Mouse (Mus musculus) adrenal gland, postnatal 0 days (tissue): ENCODE data around the gene Cpox. TPM values are rescaled to one million over a fixed set of nuclear protein-coding genes. Genes with fewer than 3 reads are reported as not detected.

Source experiments
- microRNA-seq: library from miRNA; unstranded; fragments of <30 nt; microRNA quantifications from one replicate; pipeline ENCODE4, GENCODE M21; 2016; ENCODE audit warnings: borderline replicate concordance; ENCODE audit not compliant: insufficient number of aligned reads
- polyA plus RNA-seq: library from polyadenylated mRNA; unstranded; fragments of >200 nt; fragmentation: Nextera tagmentation; extraction: Ambion mirVana; gene quantifications from 2 replicates; pipeline ENCODE4 v1.2.1, GENCODE M21; 2015

Cpox gene
- polyA plus RNA-seq, result 18.3 and 32.6 TPM in 2 replicates

DNA sequence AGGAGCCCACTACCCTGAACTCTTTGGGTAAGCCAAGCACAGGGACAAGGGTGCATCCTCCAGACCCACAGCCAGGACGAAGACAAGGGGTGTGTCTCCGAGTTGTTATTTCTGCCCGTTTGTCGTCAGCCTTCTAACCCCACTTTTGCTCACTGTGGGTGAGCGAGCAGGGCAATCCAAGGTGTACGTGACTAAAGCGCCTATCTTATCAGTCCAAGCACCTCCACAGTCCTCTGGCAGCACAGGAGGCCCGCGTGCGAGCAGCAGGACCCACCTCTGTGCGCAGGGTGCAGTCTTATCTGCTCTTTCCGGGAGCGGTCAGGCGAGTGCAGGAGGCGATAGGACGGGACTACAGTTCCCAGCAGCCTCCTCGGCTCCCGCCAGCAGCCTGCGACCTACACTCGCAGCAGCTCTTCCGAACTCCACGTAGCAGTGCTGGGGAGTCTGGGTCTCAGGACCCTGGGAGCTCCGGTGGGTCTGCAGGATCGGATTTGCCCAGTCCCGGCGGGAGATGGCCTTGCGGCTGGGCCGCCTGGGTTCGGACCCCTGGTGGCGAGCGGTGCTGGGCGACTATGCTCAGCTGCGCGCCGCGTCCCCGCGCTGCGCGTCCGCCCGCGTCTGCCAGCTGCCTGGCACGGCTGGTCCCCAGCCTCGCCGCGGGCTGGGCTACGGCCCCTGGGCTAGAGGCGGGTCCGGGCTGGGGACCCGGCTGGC, at the start of gene Cpox:
Cpox (plus strand) TSS at position 376 of the 714 bp plus-strand sequence.

GRCm38 (mm10) chr16:58638689-58639175, 31.4 kb upstream of the Cpox start, which contains the start of gene E330017A01Rik:
Gene E330017A01Rik, minus strand, starts transcription at chr16:58638739.

GRCm38 (mm10) chr16:58718666-58719120, 48.6 kb downstream of the Cpox start, which contains the start of gene Gpr15:
Gene Gpr15, minus strand, starts transcription at chr16:58719070.

GRCm38 (mm10) chr16:58727477-58728131, 57.5 kb downstream of the Cpox start, which contains the start of gene Cldnd1:
Gene Cldnd1, plus strand, starts transcription at chr16:58727910.

DNA sequence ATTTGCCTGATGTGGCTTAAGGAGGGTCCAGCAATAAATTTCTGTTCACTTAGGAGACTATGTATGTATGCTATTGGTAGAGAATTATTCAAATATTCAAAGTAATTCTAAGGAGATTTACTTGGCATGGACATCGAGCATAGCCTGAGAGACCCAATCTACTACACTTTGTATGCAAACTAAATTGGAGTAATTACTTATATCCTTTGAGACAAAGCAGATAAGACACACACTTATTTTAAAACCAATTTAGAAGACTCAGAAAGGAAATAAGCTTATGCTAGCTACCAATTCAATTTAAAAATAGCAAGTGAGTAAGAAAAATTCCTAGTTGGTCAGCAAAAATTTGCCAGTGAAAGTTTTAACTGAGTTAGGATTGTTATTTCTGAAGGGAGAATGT, 93.0 kb downstream of the Cpox start, which contains the start of gene Olfr172:
Olfr172 (minus strand) TSS at position 101 of the 400 bp plus-strand sequence.

Small RNA genes lying within 50 kb of the gene (microRNA-seq; reads per million reads assigned to microRNA genes)
- not detected for gene Gm27564

Other genes starting within 250 kb of the Cpox start
- 10.1 and 14.6 TPM in 2 replicates for gene St3gal6, start 146.0 kb upstream of the Cpox start, polyA plus RNA-seq
- gene Gm813, start 53.3 kb upstream of the Cpox start, polyA plus RNA-seq, result not detected in 2 replicates
- gene E330017A01Rik, start 31.6 kb upstream of the Cpox start, polyA plus RNA-seq, result not detected in 2 replicates
- gene Gpr15, start 48.8 kb downstream of the Cpox start, polyA plus RNA-seq, result 0.19 TPM in 1 of 2 replicates, not detected in the other
- 73.6 and 77.7 TPM in 2 replicates for gene Cldnd1, start 57.6 kb downstream of the Cpox start, polyA plus RNA-seq
- gene Olfr172, start 92.9 kb downstream of the Cpox start, polyA plus RNA-seq, result not detected in 2 replicates
- not detected in 2 replicates for gene Olfr173, start 130.0 kb downstream of the Cpox start, polyA plus RNA-seq
- not detected in 2 replicates for gene Olfr175-ps1, start 156.5 kb downstream of the Cpox start, polyA plus RNA-seq
- gene Olfr177, start 204.5 kb downstream of the Cpox start, polyA plus RNA-seq, result not detected in 2 replicates
- gene Olfr178, start 221.8 kb downstream of the Cpox start, polyA plus RNA-seq, result not detected in 2 replicates